Mouse (Mus musculus) embryo, embryonic 11 days (tissue): ENCODE data around the gene Ubash3b.

Experiments
- DNase-seq: peaks from one replicate; pipeline ENCODE4 v3.0.0-alpha.2; 2015

Ubash3b gene

GRCm38 (mm10) chr9:41161413-41161812 is at the start of gene Ubash3b:
Gene Ubash3b (minus strand): TSS chr9:41161697.
- DNase-seq = no peak

GRCm38 (mm10) chr9:41207130-41208104 is 45.9 kb upstream of the Ubash3b start:
- peak; percentile 98 for DNase-seq

GRCm38 (mm10) chr9:41206717-41207116 is 45.2 kb upstream of the Ubash3b start:
- DNase-seq = no peak

GRCm38 (mm10) chr9:41205267-41205666 is 43.8 kb upstream of the Ubash3b start:
- DNase-seq = no peak

GRCm38 (mm10) chr9:41199456-41200252 is 38.2 kb upstream of the Ubash3b start:
- DNase-seq = no peak

GRCm38 (mm10) chr9:41198501-41199265 is 37.2 kb upstream of the Ubash3b start:
- no peak for DNase-seq

GRCm38 (mm10) chr9:41195742-41196311 is 34.3 kb upstream of the Ubash3b start:
- DNase-seq = no peak

GRCm38 (mm10) chr9:41191651-41192210 is 30.2 kb upstream of the Ubash3b start:
- no peak for DNase-seq

- DNase-seq = peak; percentile 84
Measured at GRCm38 (mm10) chr9:41190745-41191482, 29.4 kb upstream of the Ubash3b start.

- DNase-seq = no peak
Measured at GRCm38 (mm10) chr9:41187939-41188338, 26.4 kb upstream of the Ubash3b start.

- DNase-seq = no peak
Measured at GRCm38 (mm10) chr9:41187498-41187897, 26.0 kb upstream of the Ubash3b start.

GRCm38 (mm10) chr9:41185331-41185730 is 23.8 kb upstream of the Ubash3b start:
- no peak for DNase-seq

- DNase-seq = peak; percentile 64
Measured at GRCm38 (mm10) chr9:41182550-41182949, 21.1 kb upstream of the Ubash3b start.

- no peak for DNase-seq
Measured at GRCm38 (mm10) chr9:41181803-41182202, 20.3 kb upstream of the Ubash3b start.

GRCm38 (mm10) chr9:41181372-41181771 is 19.9 kb upstream of the Ubash3b start:
- no peak for DNase-seq

- DNase-seq = no peak
Measured at GRCm38 (mm10) chr9:41179056-41179455, 17.6 kb upstream of the Ubash3b start.

- peak; percentile 42 for DNase-seq
Measured at GRCm38 (mm10) chr9:41173158-41173557, 11.7 kb upstream of the Ubash3b start.

GRCm38 (mm10) chr9:41172426-41172825 is 10.9 kb upstream of the Ubash3b start:
- DNase-seq = no peak

- no peak for DNase-seq
Measured at GRCm38 (mm10) chr9:41170026-41170425, 8.5 kb upstream of the Ubash3b start.

- DNase-seq = no peak
Measured at GRCm38 (mm10) chr9:41168656-41169055, 7.2 kb upstream of the Ubash3b start.

GRCm38 (mm10) chr9:41168206-41168605 is 6.7 kb upstream of the Ubash3b start:
- no peak for DNase-seq
